Mouse (Mus musculus) midbrain, embryonic 11.5 days (tissue): ENCODE measurements at regions not wholly inside any gene's neighbourhood (a gene's known extent, or its start where the extent isn't known, plus 50 kb on each side); places are given as distances from the start of the nearest gene placed in this dataset.

Source experiments
- ATAC-seq: fragments of 200-750 bp; cut with Nextera tagmentation; 2 replicates; pipeline ENCODE4 v1.8.0; 2017; ENCODE audit warnings: moderate TSS enrichment, moderate library complexity; ENCODE audit not compliant: low FRiP score
- DNase-seq: peaks from one replicate; pipeline ENCODE4 v3.0.0; 2015; ENCODE audit warnings: low spot score; ENCODE audit errors: missing footprints
- H3K27ac ChIP-seq: fragments of 300-500 bp; sonication (generic); 2 replicates; pipeline ENCODE4 v1.5.1; 2014; ENCODE audit warnings: low read depth, low read length
- H3K27me3 ChIP-seq: fragments of 300-500 bp; sonication (generic); 2 replicates; pipeline ENCODE4 v1.6.1; 2014; ENCODE audit warnings: mild to moderate bottlenecking, low read length, moderate library complexity, mixed read lengths; ENCODE audit not compliant: control insufficient read depth, insufficient read depth
- H3K36me3 ChIP-seq: fragments of 300-500 bp; sonication (generic); 2 replicates; pipeline ENCODE4 v1.6.1; 2014; ENCODE audit warnings: mild to moderate bottlenecking, low read length, moderate library complexity, mixed read lengths; ENCODE audit not compliant: control insufficient read depth, insufficient read depth
- H3K4me1 ChIP-seq: fragments of 300-500 bp; sonication (generic); 2 replicates; pipeline ENCODE4 v1.6.1; 2014; ENCODE audit warnings: low read length; ENCODE audit not compliant: control insufficient read depth, insufficient read depth
- H3K4me2 ChIP-seq: fragments of 300-500 bp; sonication (generic); 2 replicates; pipeline ENCODE4 v1.6.1; 2014; ENCODE audit warnings: mild to moderate bottlenecking, moderate library complexity
- H3K4me3 ChIP-seq: fragments of 300-500 bp; sonication (generic); 2 replicates; pipeline ENCODE4 v1.5.1; 2014; ENCODE audit warnings: low read depth, low read length
- H3K9ac ChIP-seq: fragments of 300-500 bp; sonication (generic); 2 replicates; pipeline ENCODE4 v1.6.1; 2014; ENCODE audit warnings: low read length
- H3K9me3 ChIP-seq: fragments of 300-500 bp; sonication (generic); 2 replicates; pipeline ENCODE4 v1.6.1; 2016; ENCODE audit warnings: low read length; ENCODE audit not compliant: control insufficient read depth
- WGBS: fragments of 180-500 bp; shearing (Covaris S2); extraction: QIAGEN DNeasy Blood & Tissue Kit; methylation state at CpG from one replicate; pipeline ENCODE4 v1.1.7; 2014; 5-methylcytosine and 5-hydroxymethylcytosine counted together

DNA sequence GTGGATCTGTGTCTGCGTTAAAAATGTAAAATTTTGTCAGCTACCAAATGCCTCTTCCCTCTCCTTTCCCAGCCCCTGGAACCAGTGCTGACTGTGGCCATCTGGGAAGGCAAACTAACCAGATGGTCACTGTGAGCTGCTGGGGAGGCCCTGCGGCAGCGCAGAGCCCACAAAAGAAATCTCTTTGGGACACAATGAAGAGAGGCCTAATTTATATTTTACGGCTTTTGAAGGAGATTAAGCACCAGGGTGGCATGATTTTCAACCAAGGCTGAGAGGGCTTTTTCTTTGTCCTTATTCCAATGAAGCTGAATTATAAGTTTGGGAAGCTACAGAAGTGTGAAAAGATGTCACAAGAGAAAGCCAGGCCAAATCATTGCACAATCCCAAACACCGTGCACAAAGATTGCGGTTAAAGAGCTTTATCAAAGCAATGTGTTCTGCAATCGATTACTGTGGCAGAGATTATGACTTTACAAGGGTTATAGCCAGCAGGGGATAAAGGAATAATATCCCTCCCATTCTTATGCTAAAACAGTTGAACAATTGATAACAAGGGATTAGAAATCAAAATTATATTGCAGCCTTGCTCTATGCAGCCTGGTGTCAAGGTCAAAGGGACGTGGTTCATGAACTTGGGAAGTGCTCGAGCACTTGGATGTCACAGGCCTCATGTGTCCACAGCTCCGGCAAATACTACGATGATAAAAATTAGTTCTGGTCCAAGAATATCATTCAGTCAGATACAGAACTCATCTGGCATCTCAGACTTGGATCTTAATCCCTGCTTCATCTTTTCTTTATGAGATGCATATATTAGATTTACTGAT lies 237.6 kb downstream of the Pros1 start:
- peak; percentile 92 for DNase-seq
- H3K4me3 ChIP-seq: no peak overlapping the region
- WGBS: 13% methylated on average over 11 of the region's 11 CpGs
- H3K36me3 ChIP-seq: no peaks in the 10 kb centered on the region
- H3K9ac ChIP-seq: no peak overlapping the region
- H3K9me3 ChIP-seq: no peaks in the 10 kb centered on the region
- H3K27ac ChIP-seq: peak overlapping the region; percentile 32
- ATAC-seq: peak; percentile 92
- H3K4me1 ChIP-seq: no peaks in the 10 kb centered on the region; the same call in none of the 2 replicates
- peaks cover 57% of the 10 kb centered on the region for H3K27me3 ChIP-seq
- no peak overlapping the region for H3K4me2 ChIP-seq

- Histone ChIP-seq H3K4me2 (no peak overlapping the region), H3K27me3 (peaks cover 51% of the 10 kb centered on the region), H3K4me3 (no peak overlapping the region), H3K36me3 (no peaks in the 10 kb centered on the region), H3K27ac (no peak overlapping the region), H3K9me3 (no peaks in the 10 kb centered on the region), H3K9ac (no peak overlapping the region), H3K4me1 (no peaks in the 10 kb centered on the region; the same call in none of the 2 replicates)
- DNase-seq: no peak
- ATAC-seq: no peak
- WGBS: 93% methylated on average over 5 of the region's 5 CpGs
Measured at GRCm38 (mm10) chr16:63094126-63094840, 240.2 kb downstream of the Pros1 start.

- H3K4me2 ChIP-seq: no peak overlapping the region
- H3K36me3 ChIP-seq: no peaks in the 10 kb centered on the region
- 86% methylated on average over 3 of the region's 3 CpGs for WGBS
- H3K4me1 ChIP-seq: no peaks in the 10 kb centered on the region
- no peak overlapping the region for H3K4me3 ChIP-seq
- no peak overlapping the region for H3K27ac ChIP-seq
- DNase-seq (no peak), ATAC-seq (no peak)
- H3K27me3 ChIP-seq: peaks cover 11% of the 10 kb centered on the region
- no peak overlapping the region for H3K9ac ChIP-seq
- no peaks in the 10 kb centered on the region for H3K9me3 ChIP-seq
Measured at GRCm38 (mm10) chr16:63102362-63102761, 248.3 kb downstream of the Pros1 start.

DNA sequence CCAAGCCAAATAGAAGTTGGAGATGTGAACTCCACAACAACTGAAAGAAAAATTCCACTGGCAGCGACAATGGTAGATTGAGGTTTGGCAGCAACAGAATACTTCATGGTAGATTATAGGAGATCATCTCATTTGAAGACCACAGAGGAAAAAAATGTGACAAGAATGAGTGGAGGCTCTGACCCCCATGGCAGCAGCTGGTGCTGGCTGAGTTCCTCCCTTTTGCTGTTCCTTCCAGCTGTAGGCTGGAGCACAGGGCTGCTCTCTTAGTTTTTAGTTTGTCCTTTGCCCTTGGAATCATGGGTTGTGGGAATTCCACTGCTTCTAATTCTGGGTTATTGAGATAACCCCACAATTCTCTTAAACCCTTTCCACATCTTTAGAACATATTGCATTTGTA lies 248.8 kb downstream of the Pros1 start:
- no peak for ATAC-seq
- no peaks in the 10 kb centered on the region for H3K36me3 ChIP-seq
- no peak overlapping the region for H3K4me3 ChIP-seq
- no peak overlapping the region for H3K4me2 ChIP-seq
- no peaks in the 10 kb centered on the region for H3K9me3 ChIP-seq
- H3K27me3 ChIP-seq: peaks cover 6% of the 10 kb centered on the region
- H3K27ac ChIP-seq: no peak overlapping the region
- 65% methylated on average over 1 of the region's 1 CpGs for WGBS
- H3K9ac ChIP-seq: no peak overlapping the region
- no peak for DNase-seq
- no peaks in the 10 kb centered on the region for H3K4me1 ChIP-seq

- Histone ChIP-seq H3K4me1 (no peaks in the 10 kb centered on the region), H3K27ac (no peak overlapping the region), H3K4me2 (no peak overlapping the region), H3K9me3 (no peaks in the 10 kb centered on the region), H3K36me3 (no peaks in the 10 kb centered on the region), H3K27me3 (peaks cover 2% of the 10 kb centered on the region; the same call in 1 of the 2 replicates), H3K9ac (no peak overlapping the region), H3K4me3 (no peak overlapping the region)
- DNase-seq (no peak), ATAC-seq (no peak)
- WGBS: 84% methylated on average over 5 of the region's 5 CpGs
Measured at GRCm38 (mm10) chr16:63104383-63104782, 250.3 kb downstream of the Pros1 start.

GRCm38 (mm10) chr16:63104938-63105714 lies 251.0 kb downstream of the Pros1 start:
- H3K9me3 ChIP-seq: no peaks in the 10 kb centered on the region
- DNase-seq (no peak), ATAC-seq (no peak)
- no peak overlapping the region for H3K4me2 ChIP-seq
- H3K27ac ChIP-seq: no peak overlapping the region
- WGBS: 85% methylated on average over 11 of the region's 11 CpGs
- no peaks in the 10 kb centered on the region for H3K36me3 ChIP-seq
- H3K9ac ChIP-seq: no peak overlapping the region
- H3K4me3 ChIP-seq: no peak overlapping the region
- H3K27me3 ChIP-seq: no peaks in the 10 kb centered on the region
- H3K4me1 ChIP-seq: no peaks in the 10 kb centered on the region

DNA sequence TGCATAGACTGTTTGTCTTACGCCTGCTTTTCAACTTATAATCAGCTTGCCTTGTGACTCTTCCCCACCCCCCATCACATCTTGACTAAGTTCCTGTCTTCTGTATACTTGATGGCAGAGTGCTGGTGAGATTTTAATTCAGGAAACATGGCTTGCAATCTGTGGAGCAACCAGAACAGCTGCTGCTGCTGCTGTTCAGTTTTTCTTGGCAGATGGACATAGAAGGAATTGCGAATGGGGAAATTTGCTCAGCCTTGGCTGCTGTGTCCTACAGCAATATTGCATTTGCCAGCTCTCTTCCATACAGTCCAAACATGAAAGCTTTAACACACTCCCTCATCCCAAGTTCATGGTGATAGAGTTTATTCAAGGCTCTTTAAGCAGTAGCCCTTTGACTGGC lies 262.3 kb downstream of the Pros1 start:
- no peak overlapping the region for H3K9ac ChIP-seq
- DNase-seq (no peak), ATAC-seq (no peak)
- H3K4me3 ChIP-seq: no peak overlapping the region
- H3K27ac ChIP-seq: no peak overlapping the region
- H3K4me2 ChIP-seq: no peak overlapping the region
- no peaks in the 10 kb centered on the region for H3K9me3 ChIP-seq
- 80% methylated on average over 2 of the region's 2 CpGs for WGBS
- H3K27me3 ChIP-seq: no peaks in the 10 kb centered on the region
- no peaks in the 10 kb centered on the region for H3K4me1 ChIP-seq
- H3K36me3 ChIP-seq: no peaks in the 10 kb centered on the region

- Histone ChIP-seq H3K36me3 (no peaks in the 10 kb centered on the region), H3K9ac (no peak overlapping the region), H3K27ac (no peak overlapping the region), H3K9me3 (no peaks in the 10 kb centered on the region), H3K4me2 (no peak overlapping the region), H3K4me3 (no peak overlapping the region), H3K27me3 (no peaks in the 10 kb centered on the region), H3K4me1 (no peaks in the 10 kb centered on the region)
- DNase-seq: no peak
- no peak for ATAC-seq
- 86% methylated on average over 7 of the region's 7 CpGs for WGBS
Measured at GRCm38 (mm10) chr16:63118721-63119120, 264.6 kb downstream of the Pros1 start.

- no peaks in the 10 kb centered on the region for H3K36me3 ChIP-seq
- no peak overlapping the region for H3K27ac ChIP-seq
- no peak overlapping the region for H3K4me3 ChIP-seq
- no peaks in the 10 kb centered on the region for H3K27me3 ChIP-seq
- ATAC-seq: no peak
- H3K4me1 ChIP-seq: no peaks in the 10 kb centered on the region
- DNase-seq: no peak
- H3K4me2 ChIP-seq: no peak overlapping the region
- WGBS: 88% methylated on average over 3 of the region's 3 CpGs
- no peaks in the 10 kb centered on the region for H3K9me3 ChIP-seq
- H3K9ac ChIP-seq: no peak overlapping the region
Measured at GRCm38 (mm10) chr16:63143851-63144250, 289.7 kb downstream of the Pros1 start.
